Mouse (Mus musculus) left cerebral cortex, postnatal 4 days (tissue): ENCODE measurements around the gene Abcc12. TPM values are rescaled to one million over a fixed set of nuclear protein-coding genes. Genes with fewer than 3 reads are reported as not detected.

Experiments
- DNase-seq: peaks from one replicate; pipeline ENCODE4 v3.0.0-alpha.2; 2022
- intact Hi-C: fragments of 180-260 bp; cut with DNase I; formaldehyde crosslinking; loops from one replicate; pipeline ENCODE4 v1.15.1; 2025
- total RNA-seq, 2 experiments: library from RNA; stranded (reverse); gene quantifications; 2 replicates each; pipeline ENCODE4 v1.2.3; 2021

Gene Abcc12
- total RNA-seq, 2 experiments from 2014 or later = 0.32 to 0.56 TPM

- peak; percentile 91 for DNase-seq
- intact Hi-C loops = loop anchor here (1.0 to 5.0 kb wide), 3 partner anchors 322 to 982 kb away; no protein-coding TSS in a partner anchor
Observed at GRCm38 (mm10) chr8:86585118-86585517, 4.6 kb upstream of the Abcc12 start.

- peak; percentile 31 for DNase-seq
- intact Hi-C loops = no loop called here
Observed at GRCm38 (mm10) chr8:86581921-86582331, 1.4 kb upstream of the Abcc12 start.

GRCm38 (mm10) chr8:86578693-86579092 lies 1.8 kb downstream of the Abcc12 start:
- intact Hi-C loops = no loop called here
- DNase-seq = no peak

- intact Hi-C loops = no loop called here
- peak; percentile 92 for DNase-seq
Observed at GRCm38 (mm10) chr8:86578076-86578475, 2.4 kb downstream of the Abcc12 start.

GRCm38 (mm10) chr8:86577547-86577946 lies 2.9 kb downstream of the Abcc12 start:
- intact Hi-C loops = no loop called here

GRCm38 (mm10) chr8:86563674-86564073 lies 16.8 kb downstream of the Abcc12 start:
- intact Hi-C loops = no loop called here
- no peak for DNase-seq

More at GRCm38 (mm10) chr8:86577547-86577946, 2.9 kb downstream of the Abcc12 start:
- no peak for DNase-seq

- no peak for DNase-seq
- intact Hi-C loops = no loop called here
Observed at GRCm38 (mm10) chr8:86561737-86562136, 18.7 kb downstream of the Abcc12 start.

- intact Hi-C loops = no loop called here
- DNase-seq = no peak
Observed at GRCm38 (mm10) chr8:86560688-86561065, 19.8 kb downstream of the Abcc12 start.

- DNase-seq = no peak
- intact Hi-C loops = no loop called here
Observed at GRCm38 (mm10) chr8:86559947-86560687, 20.4 kb downstream of the Abcc12 start.

- no peak for DNase-seq
- intact Hi-C loops = no loop called here
Observed at GRCm38 (mm10) chr8:86557186-86558045, 23.1 kb downstream of the Abcc12 start.

GRCm38 (mm10) chr8:86555564-86555963 lies 24.9 kb downstream of the Abcc12 start:
- intact Hi-C loops = no loop called here
- no peak for DNase-seq

- DNase-seq = no peak
- intact Hi-C loops = no loop called here
Observed at GRCm38 (mm10) chr8:86554220-86554891, 26.1 kb downstream of the Abcc12 start.

GRCm38 (mm10) chr8:86550516-86550915 lies 30.0 kb downstream of the Abcc12 start:
- intact Hi-C loops = no loop called here
- no peak for DNase-seq

- DNase-seq = no peak
Observed at GRCm38 (mm10) chr8:86546001-86546400, 34.5 kb downstream of the Abcc12 start.

GRCm38 (mm10) chr8:86540906-86541305 lies 39.6 kb downstream of the Abcc12 start:
- intact Hi-C loops = no loop called here

More at GRCm38 (mm10) chr8:86546001-86546400, 34.5 kb downstream of the Abcc12 start:
- intact Hi-C loops = no loop called here

GRCm38 (mm10) chr8:86540376-86540775 lies 40.1 kb downstream of the Abcc12 start:
- no peak for DNase-seq
- intact Hi-C loops = no loop called here

More at GRCm38 (mm10) chr8:86540906-86541305, 39.6 kb downstream of the Abcc12 start:
- DNase-seq = no peak

- intact Hi-C loops = loop anchor here (2.0 kb wide), 1 partner anchor 840 kb away; no protein-coding TSS in a partner anchor
- DNase-seq = no peak
Observed at GRCm38 (mm10) chr8:86536663-86536987, 43.9 kb downstream of the Abcc12 start.

GRCm38 (mm10) chr8:86535791-86536662 lies 44.5 kb downstream of the Abcc12 start:
- intact Hi-C loops = loop anchor here (2.0 kb wide), 1 partner anchor 839 kb away; no protein-coding TSS in a partner anchor

GRCm38 (mm10) chr8:86535068-86535560 lies 45.4 kb downstream of the Abcc12 start:
- intact Hi-C loops = no loop called here
- DNase-seq = no peak

More at GRCm38 (mm10) chr8:86535791-86536662, 44.5 kb downstream of the Abcc12 start:
- DNase-seq = peak; percentile 90

- intact Hi-C loops = no loop called here
- no peak for DNase-seq
Observed at GRCm38 (mm10) chr8:86529714-86530113, 50.8 kb downstream of the Abcc12 start.
